Mouse (Mus musculus) cerebellum, adult 2 months (tissue): Measurements from ENCODE around the gene Prkce.

ENCODE experiments used
- CTCF ChIP-seq: fragments of 200-500 bp; IDR thresholded peaks from 2 replicates; pipeline ENCODE4 v1.5.1; 2011; ENCODE audit warnings: low read depth, mild to moderate bottlenecking, control low read depth, low read length, moderate library complexity, borderline replicate concordance; ENCODE audit not compliant: insufficient read depth
- POLR2A ChIP-seq: fragments of 200-500 bp; IDR thresholded peaks from 2 replicates; pipeline ENCODE4 v1.6.1; 2011; ENCODE audit warnings: low read length, control low read depth, borderline replicate concordance; ENCODE audit not compliant: insufficient read depth

GRCm38 (mm10) chr17:86175516-86175915 lies 7.9 kb downstream of the Prkce start:
- TF ChIP-seq CTCF (no peak), POLR2A (no peak)
